Mouse (Mus musculus) stomach, postnatal 0 days (tissue): ENCODE measurements around the gene Clps. TPM values are rescaled to one million over a fixed set of nuclear protein-coding genes. Genes with fewer than 3 reads are reported as not detected.
A peak's percentile ranks its signal among the peaks of the same experiment; 100 is the strongest.

ENCODE experiments used
- ATAC-seq: fragments of 200-750 bp; cut with Nextera tagmentation; 2 replicates; pipeline ENCODE4 v1.8.0; 2017; ENCODE audit not compliant: low FRiP score, low TSS enrichment
- DNase-seq: peaks from one replicate; pipeline ENCODE4 v3.0.0-alpha.2; 2016; ENCODE audit warnings: low spot score
- H3K27ac ChIP-seq: fragments of 300-500 bp; sonication (generic); replicated peaks from 2 replicates; pipeline ENCODE4 v1.5.1; 2014; ENCODE audit warnings: mild to moderate bottlenecking, control low read depth
- H3K27me3 ChIP-seq: fragments of 300-500 bp; sonication (generic); 2 replicates; pipeline ENCODE4 v1.6.1; 2014; ENCODE audit warnings: low read length; ENCODE audit not compliant: control insufficient read depth, insufficient read depth
- H3K36me3 ChIP-seq: fragments of 300-500 bp; sonication (generic); 2 replicates; pipeline ENCODE4 v1.6.1; 2014; ENCODE audit warnings: low read length, mixed read lengths; ENCODE audit not compliant: control insufficient read depth, insufficient read depth
- H3K4me1 ChIP-seq: fragments of 300-500 bp; sonication (generic); replicated peaks from 2 replicates; pipeline ENCODE4 v1.6.1; 2014; ENCODE audit warnings: antibody characterized with exemption; ENCODE audit not compliant: control insufficient read depth, insufficient read depth
- H3K4me2 ChIP-seq: fragments of 300-500 bp; sonication (generic); replicated peaks from 2 replicates; pipeline ENCODE4 v1.6.1; 2014; ENCODE audit warnings: low read depth, mild to moderate bottlenecking, control low read depth, moderate library complexity
- H3K4me3 ChIP-seq: fragments of 300-500 bp; sonication (generic); 2 replicates; pipeline ENCODE4 v1.5.1; 2014; ENCODE audit warnings: low read depth, low read length, control low read depth
- H3K9ac ChIP-seq: fragments of 300-500 bp; sonication (generic); 2 replicates; pipeline ENCODE4 v1.6.1; 2014; ENCODE audit warnings: mild to moderate bottlenecking, low read length, control low read depth, mixed read lengths
- H3K9me3 ChIP-seq: fragments of 300-500 bp; sonication (generic); 2 replicates; pipeline ENCODE4 v1.6.1; 2016; ENCODE audit warnings: low read length; ENCODE audit not compliant: control insufficient read depth
- CTCF ChIP-seq: IDR thresholded peaks from 2 replicates; pipeline ENCODE4 v1.5.1; 2016; ENCODE audit warnings: antibody characterized with exemption, low read depth, mild to moderate bottlenecking, moderate library complexity
- EP300 ChIP-seq: optimal IDR thresholded peaks from 2 replicates; pipeline ENCODE3; 2016; ENCODE audit warnings: antibody characterized with exemption
- WGBS: fragments of 180-500 bp; shearing (Covaris S2); extraction: QIAGEN DNeasy Blood & Tissue Kit; methylation state at CpG from one replicate; pipeline ENCODE4 v1.1.7; 2014; 5-methylcytosine and 5-hydroxymethylcytosine counted together
- polyA plus RNA-seq: library from polyadenylated mRNA; unstranded; fragments of >200 nt; fragmentation: Nextera tagmentation; extraction: Ambion mirVana; gene quantifications from 2 replicates; pipeline ENCODE4 v1.2.1, GENCODE M21; 2015

The Clps gene
- polyA plus RNA-seq, 1 experiment from 2014 or later: 1,944 TPM

DNA sequence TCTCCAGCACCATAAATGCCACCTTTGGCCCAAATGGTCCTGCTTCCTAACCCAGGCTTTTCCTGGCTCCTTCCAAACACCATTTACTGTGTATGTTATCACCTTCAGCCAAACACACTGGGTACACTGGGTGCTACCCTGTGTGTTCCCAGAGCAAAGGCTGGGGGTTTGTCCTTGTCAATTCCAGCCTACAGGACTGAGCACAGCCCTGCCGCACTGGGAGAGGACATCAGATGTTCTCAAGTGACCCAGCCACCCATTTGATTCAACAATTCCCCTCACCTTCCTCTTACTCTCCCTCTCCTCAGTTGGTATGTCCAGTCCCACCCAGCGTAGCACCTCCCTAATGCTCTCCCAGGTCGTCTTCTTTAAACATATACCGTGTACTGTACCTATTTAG lies 40.0 kb downstream of the Clps start:
- Histone ChIP-seq H3K27me3 (no peaks in the 10 kb centered on the region), H3K9me3 (no peaks in the 10 kb centered on the region), H3K9ac (no peak overlapping the region), H3K4me2 (no peak overlapping the region), H3K4me1 (peaks cover 15% of the 10 kb centered on the region; the same call in 1 of the 2 replicates), H3K27ac (no peak overlapping the region), H3K36me3 (no peaks in the 10 kb centered on the region), H3K4me3 (no peak overlapping the region)
- DNase-seq (no peak), ATAC-seq (no peak)
- no peak for TF ChIP-seq EP300
- TF ChIP-seq CTCF: no peak
- 65% methylated on average over 4 of the region's 4 CpGs for WGBS

DNA sequence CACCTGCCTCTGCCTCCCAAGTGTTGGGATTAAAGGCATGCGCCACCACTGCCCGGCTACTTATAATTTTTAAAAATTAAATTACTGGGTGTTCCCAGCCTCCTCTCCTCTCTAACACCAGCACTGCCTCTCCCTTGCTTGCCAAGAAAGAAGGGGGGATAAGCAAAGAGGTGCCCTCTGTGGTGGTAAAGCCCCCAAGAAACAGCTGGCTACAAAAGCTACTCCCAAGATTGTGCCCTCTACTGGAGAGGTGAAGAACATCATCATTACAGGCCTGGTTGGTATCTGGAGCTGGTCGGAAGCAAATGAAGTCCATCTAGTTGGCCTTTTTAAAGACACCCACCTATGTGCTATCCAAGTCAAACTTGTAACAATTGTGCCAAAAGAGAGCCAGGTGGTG lies 40.7 kb downstream of the Clps start:
- ATAC-seq (no peak), DNase-seq (no peak)
- H3K9ac ChIP-seq: no peak overlapping the region
- H3K27me3 ChIP-seq: no peaks in the 10 kb centered on the region
- TF ChIP-seq CTCF (peak; percentile 66), EP300 (no peak)
- 83% methylated on average over 3 of the region's 3 CpGs for WGBS
- no peaks in the 10 kb centered on the region for H3K36me3 ChIP-seq
- H3K4me1 ChIP-seq: peaks cover 18% of the 10 kb centered on the region; the same call in 1 of the 2 replicates
- H3K9me3 ChIP-seq: no peaks in the 10 kb centered on the region
- no peak overlapping the region for H3K27ac ChIP-seq
- H3K4me2 ChIP-seq: no peak overlapping the region
- no peak overlapping the region for H3K4me3 ChIP-seq

DNA sequence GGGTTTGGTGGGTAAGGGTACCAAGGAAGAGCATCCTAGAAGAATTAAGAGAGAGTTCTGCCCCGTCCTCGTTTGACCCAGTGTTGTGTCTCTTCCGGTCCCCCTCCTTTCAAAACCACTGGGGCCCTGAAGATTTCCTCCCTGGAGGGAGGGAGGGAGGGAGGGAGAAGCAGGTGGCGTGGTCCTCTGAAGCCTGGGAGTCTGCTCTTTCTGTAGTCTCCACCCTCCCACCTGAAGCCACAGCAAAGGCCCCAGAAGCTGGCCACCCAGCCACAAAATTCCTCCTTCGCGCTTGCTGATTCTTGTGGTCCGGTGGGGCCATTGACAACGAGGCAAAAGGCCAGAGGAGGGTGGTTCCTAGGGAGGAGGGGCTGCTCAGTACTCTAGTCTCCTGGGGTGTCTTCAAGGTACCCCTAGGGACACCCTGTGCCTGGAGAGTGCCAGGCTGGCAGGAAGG lies 41.9 kb downstream of the Clps start:
- 18% methylated on average over 8 of the region's 8 CpGs for WGBS
- Histone ChIP-seq H3K9me3 (no peaks in the 10 kb centered on the region), H3K9ac (peak overlapping the region; percentile 72), H3K4me3 (peak overlapping the region; percentile 41), H3K27me3 (no peaks in the 10 kb centered on the region), H3K4me2 (peak overlapping the region; percentile 68), H3K36me3 (no peaks in the 10 kb centered on the region), H3K27ac (peak overlapping the region; percentile 97), H3K4me1 (peaks cover 17% of the 10 kb centered on the region; the same call in 1 of the 2 replicates)
- ATAC-seq (no peak), DNase-seq (no peak)
- TF ChIP-seq EP300 (no peak), CTCF (no peak)

DNA sequence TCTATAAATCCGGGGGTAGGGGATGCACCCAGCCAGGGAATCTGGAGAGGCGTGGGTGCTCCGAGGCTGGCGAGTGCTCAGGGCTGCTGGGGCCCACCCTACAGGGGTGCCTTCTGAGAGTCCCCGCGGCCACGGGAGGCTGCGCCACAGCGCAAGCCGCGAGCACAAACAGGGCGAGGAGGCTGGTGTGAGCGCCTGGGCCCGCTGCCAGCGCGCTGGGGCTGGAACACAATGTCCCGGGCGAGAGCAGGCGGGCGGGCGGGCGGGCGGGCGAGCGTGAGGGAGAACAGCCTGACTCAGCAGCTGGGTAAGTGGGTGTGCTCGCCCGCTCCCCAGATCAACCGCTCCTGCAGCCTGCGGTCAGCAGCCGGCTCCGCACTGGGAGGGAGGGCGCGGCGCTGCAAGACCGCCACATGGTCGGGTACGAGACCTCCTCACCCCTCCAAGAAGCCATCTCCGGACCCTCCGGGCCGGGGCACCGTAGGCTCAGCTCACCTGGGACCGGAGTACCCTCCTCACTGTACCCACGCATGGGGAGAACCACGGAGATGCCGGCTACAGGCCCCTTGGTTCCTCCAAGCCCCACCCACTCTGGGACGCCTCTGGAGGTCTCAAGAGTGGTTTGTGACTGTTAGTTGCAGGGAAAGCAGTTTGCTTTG lies 42.5 kb downstream of the Clps start:
- Histone ChIP-seq H3K9me3 (no peaks in the 10 kb centered on the region), H3K9ac (peak overlapping the region; percentile 72), H3K4me1 (peaks cover 17% of the 10 kb centered on the region; the same call in 1 of the 2 replicates), H3K36me3 (no peaks in the 10 kb centered on the region), H3K4me3 (peak overlapping the region; percentile 41), H3K27ac (peak overlapping the region; percentile 97), H3K4me2 (peak overlapping the region; percentile 68), H3K27me3 (no peaks in the 10 kb centered on the region)
- ATAC-seq (peak; percentile 80), DNase-seq (peak; percentile 96)
- under 1% methylated on average over 39 of the region's 46 CpGs for WGBS
- TF ChIP-seq EP300: peak; percentile 50
- peak; percentile 12; the same call in 1 of the 2 replicates for TF ChIP-seq CTCF

DNA sequence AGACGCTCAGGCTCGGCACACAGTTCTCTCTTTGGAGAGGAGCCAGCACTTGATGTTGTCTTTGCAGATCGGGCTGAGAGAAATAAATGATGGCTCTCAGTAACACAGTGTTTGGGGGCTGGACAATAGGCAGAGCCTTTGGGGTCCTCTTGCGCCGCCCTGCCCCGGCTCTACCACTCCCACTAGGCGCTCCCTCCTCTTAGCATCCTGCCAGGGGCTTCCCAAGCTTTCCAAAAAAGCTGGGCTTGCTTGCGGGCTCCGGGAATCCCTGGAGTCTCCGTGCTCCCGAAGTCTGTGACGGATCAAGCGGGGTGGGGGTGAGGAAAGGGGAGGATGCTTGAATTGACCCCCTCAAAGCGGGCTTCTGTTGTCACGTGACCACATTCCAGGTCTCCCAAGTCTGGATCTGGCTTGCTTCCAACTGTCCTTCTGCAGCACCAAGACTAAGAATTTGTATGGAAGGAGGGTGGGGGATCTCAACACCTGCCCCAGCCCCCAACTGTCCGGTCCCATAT lies 43.1 kb downstream of the Clps start, which contains the start of gene Fkbp5:
Fkbp5 (minus strand) TSS at position 87 of the 515 bp plus-strand sequence.
- H3K9ac ChIP-seq: peak within 1 kb of the TSS; percentile 72

DNA sequence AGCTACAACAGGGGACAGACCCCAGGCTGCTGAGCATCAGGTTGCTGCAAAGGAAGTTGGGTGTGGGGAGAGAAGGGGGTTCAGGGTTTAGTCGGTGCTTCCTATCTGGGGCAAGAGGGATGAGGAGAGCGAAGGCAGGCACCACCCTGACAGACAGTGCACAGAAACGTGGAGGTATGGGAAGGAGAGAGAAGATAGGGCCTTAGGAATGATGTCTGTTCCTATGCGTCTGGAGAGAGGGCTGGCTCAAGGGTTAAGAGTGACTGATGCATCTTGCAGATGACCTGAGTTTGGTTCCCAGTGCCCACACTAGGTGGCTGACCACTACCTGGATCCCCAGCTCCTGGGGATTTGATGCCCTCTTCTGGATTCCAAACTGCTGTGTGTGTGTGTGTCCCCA lies 43.7 kb downstream of the Clps start:
- peaks cover 23% of the 10 kb centered on the region for H3K4me1 ChIP-seq
- WGBS: 65% methylated on average over 4 of the region's 4 CpGs
- no peaks in the 10 kb centered on the region for H3K9me3 ChIP-seq
- peak overlapping the region; percentile 72 for H3K9ac ChIP-seq
- H3K36me3 ChIP-seq: no peaks in the 10 kb centered on the region
- DNase-seq (no peak), ATAC-seq (no peak)
- no peaks in the 10 kb centered on the region for H3K27me3 ChIP-seq
- peak overlapping the region; percentile 41; the same call in 1 of the 2 replicates for H3K4me3 ChIP-seq
- peak overlapping the region; percentile 97 for H3K27ac ChIP-seq
- H3K4me2 ChIP-seq: peak overlapping the region; percentile 68
- TF ChIP-seq CTCF (peak; percentile 35; the same call in 1 of the 2 replicates), EP300 (no peak)

More for the DNA sequence above, 43.1 kb downstream of the Clps start, which contains the start of gene Fkbp5:
- peak; percentile 73 for DNase-seq
- H3K27ac ChIP-seq: peak within 1 kb of the TSS; percentile 97
- peak within 1 kb of the TSS; percentile 68 for H3K4me2 ChIP-seq
- peak; percentile 30; the same call in 1 of the 2 replicates for ATAC-seq
- H3K4me3 ChIP-seq: peak within 1 kb of the TSS; percentile 41
- no peaks in the 10 kb centered on the region for H3K36me3 ChIP-seq
- H3K9me3 ChIP-seq: no peaks in the 10 kb centered on the region
- 3% methylated on average over 16 of the region's 16 CpGs for WGBS
- TF ChIP-seq EP300 (no peak), CTCF (no peak)
- peaks cover 20% of the 10 kb centered on the region for H3K4me1 ChIP-seq
- H3K27me3 ChIP-seq: no peaks in the 10 kb centered on the region
